Mouse (Mus musculus) small intestine, adult 2 months (tissue): ENCODE results near the gene Csmd2.

Source experiments
- CTCF ChIP-seq: fragments of 200-500 bp; IDR thresholded peaks from 2 replicates; pipeline ENCODE4 v1.5.1; 2012; ENCODE audit warnings: low read depth, mild to moderate bottlenecking, control low read depth, inconsistent platforms, low read length, moderate library complexity, mixed read lengths; ENCODE audit not compliant: insufficient replicate concordance, insufficient read length; ENCODE audit errors: extremely low read depth
- POLR2A ChIP-seq: fragments of 200-500 bp; IDR thresholded peaks from 2 replicates; pipeline ENCODE4 v1.6.1; 2012; ENCODE audit warnings: low read depth, mild to moderate bottlenecking, control low read depth, inconsistent platforms, low read length, moderate library complexity

- TF ChIP-seq POLR2A, result no peak
- no peak for TF ChIP-seq CTCF
Measured at GRCm38 (mm10) chr4:128492055-128492454, 504.4 kb downstream of the Csmd2 start.
